Mouse (Mus musculus) erythroid progenitor cell, adult 5-6 weeks (primary cell): ENCODE data around the gene Myo1f. TPM values are rescaled to one million over a fixed set of nuclear protein-coding genes. Genes with fewer than 3 reads are reported as not detected.

Experiments used
- ATAC-seq: replicated peaks from 2 replicates; pipeline ENCODE4 v1.8.0; 2016; ENCODE audit warnings: moderate number of reproducible peaks, mild to moderate bottlenecking, moderate TSS enrichment, inconsistent platforms; ENCODE audit not compliant: poor library complexity, low FRiP score, severe bottlenecking
- total RNA-seq, 2 experiments: library from RNA; stranded (forward) in 1 of 2; stranded (reverse) in 1 of 2; fragments of 150-400 nt in 1 of 2; fragments of 186-747, 209-891 nt in 1 of 2; gene quantifications; 2 replicates each; pipeline versions ENCODE4 v1.2.3 to v1.2.4; 2015 to 2017; ENCODE audit warnings: low replicate concordance in 2 of 2

The Myo1f gene
- total RNA-seq, 2 experiments from 2014 or later, result 21.4 to 36.5 TPM

DNA sequence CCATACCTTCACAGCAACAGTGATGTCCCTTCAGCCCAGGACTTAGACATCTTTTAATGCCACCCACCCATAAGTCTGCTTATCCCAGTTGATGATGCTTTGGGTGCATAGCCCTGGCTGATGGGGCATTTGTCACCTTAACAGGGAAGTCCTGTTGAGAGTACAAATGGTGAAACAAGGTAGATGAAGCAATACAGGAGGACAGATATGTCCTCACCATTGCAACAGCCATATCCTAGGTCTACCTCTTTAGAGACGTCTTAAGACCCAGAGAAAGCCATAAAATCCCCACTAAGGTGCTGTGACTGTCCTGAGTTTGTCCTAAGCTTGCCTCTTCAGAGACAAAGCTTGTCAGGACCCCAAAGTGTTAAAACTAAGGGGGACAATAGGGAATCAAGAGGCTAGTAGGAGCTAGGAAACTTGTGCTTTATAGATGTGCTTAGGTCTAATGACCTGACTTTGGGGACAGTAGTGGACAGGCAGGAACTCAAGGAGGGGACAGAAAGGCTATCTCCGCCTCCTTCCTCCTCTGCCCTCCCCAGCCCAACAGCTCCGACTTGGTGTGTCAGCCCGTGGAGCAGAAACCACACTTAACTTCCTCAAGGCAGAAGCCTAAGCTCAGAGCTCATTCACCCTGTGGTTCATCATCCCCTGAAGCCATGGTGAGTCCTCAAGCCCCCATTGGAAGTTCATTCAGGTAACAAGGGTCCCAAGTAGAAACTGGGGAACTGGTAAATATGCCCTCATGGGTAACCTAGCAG lies 82.2 kb downstream of the Myo1f start, which contains the start of gene Pram1:
TSS of gene Pram1 (plus strand) at position 541 of the 761 bp plus-strand sequence.
- no peak for ATAC-seq

DNA sequence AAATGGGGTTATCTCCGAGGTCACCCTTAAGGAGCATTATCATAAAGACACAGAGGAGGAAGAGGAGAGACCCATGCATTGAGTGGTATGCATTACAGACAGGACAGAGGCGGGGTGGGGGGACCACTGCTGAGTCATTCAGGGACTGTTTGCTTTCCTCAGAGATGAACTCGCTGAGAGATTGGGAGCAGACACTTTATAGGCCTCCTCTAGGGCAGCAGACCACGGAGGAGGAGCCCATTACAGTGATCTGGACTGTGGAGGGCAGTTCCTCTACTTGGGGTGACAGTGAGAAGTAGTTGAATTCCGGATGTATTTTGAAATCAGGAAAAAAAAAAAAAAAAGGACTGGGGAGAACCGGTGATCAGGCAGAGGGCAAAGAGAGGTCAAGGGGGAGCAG lies 84.2 kb downstream of the Myo1f start:
- no peak for ATAC-seq

DNA sequence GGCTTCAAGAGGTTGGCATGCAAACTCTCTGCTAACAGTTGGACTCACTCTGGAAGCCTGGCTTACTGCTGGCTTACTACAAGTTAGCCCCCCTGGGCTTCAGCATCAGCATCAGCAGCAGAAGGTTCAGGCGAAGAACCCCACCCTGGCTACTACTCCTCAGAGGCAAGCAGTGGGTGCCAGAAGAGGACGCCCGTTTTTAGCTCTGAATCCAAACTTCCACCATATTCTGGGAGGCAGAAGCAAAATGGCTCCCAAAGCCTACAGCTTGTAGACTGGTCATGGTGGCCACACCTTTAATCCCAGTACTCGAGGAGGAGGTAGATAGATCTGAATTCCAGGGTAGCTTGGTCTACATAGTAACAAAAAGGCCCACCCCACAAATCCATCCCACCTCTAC lies 88.6 kb downstream of the Myo1f start:
- ATAC-seq, result no peak

DNA sequence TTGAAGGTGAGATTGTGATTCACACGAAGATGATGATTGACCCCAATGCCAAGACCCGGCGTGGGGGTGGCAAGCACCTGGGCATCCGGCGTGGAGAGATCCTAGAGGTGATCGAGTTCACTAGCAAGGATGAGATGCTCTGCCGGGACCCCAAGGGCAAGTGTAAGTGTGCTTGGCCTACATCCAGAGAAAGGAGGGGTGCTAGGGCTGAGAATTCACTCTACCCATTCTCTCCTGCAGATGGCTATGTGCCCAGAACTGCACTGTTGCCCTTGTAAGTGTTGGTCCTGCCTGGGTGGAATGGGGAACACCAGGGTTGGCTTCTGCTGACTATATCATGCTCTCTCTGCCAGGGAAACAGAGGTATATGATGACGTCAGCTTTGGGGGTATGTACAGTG lies 89.6 kb downstream of the Myo1f start:
- ATAC-seq, result no peak

DNA sequence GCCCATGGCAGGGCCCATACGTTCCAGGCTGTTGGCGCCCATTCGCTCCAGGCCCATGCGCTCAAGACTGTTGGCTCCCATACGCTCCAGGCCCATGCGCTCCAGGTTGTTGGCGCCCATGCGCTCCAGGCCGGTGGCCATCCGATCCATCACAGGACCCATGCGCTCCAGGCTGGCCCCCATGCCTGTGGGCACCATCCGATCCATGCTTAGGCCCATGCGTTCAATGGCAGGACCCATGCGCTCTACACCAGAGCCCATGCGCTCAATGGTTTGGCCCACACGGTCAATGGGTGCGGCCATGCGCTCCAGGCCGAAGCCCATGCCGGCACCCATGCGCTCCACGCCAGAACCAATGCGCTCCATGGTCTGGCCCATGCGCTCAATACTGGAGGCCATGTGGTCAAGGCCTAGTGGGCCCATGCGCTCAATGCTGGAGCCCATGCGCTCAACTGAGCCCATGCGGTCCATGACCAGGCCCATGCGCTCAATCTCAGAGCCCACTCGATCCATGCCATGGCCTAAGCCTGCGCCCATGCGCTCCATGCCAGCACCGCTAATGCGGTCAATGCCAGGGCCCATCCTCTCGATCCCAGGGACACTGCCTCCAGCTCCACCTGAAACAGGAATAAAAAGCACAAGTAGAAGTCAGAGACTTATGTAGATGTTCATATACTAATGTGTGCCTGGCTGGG lies 94.4 kb downstream of the Myo1f start:
- peak; percentile 47; the same call in 1 of the 2 replicates for ATAC-seq

Other genes with a start within 250 kb of the Myo1f start
- gene Zfp81, start 196.8 kb upstream of the Myo1f start, total RNA-seq (2015; ENCODE audit: low replicate concordance), result 3.2 and 4.6 TPM in 2 replicates
- gene Zfp81, start 196.8 kb upstream of the Myo1f start, total RNA-seq (2017; ENCODE audit: low replicate concordance), result 2.8 and 4.8 TPM in 2 replicates
- gene Zfp101, start 161.1 kb upstream of the Myo1f start, total RNA-seq (2015; ENCODE audit: low replicate concordance), result 30.6 and 50.3 TPM in 2 replicates
- gene Zfp101, start 161.1 kb upstream of the Myo1f start, total RNA-seq (2017; ENCODE audit: low replicate concordance), result 26.9 and 141 TPM in 2 replicates
- gene Actl9, start 122.8 kb upstream of the Myo1f start, total RNA-seq (2015; ENCODE audit: low replicate concordance), result not detected in 2 replicates
- gene Actl9, start 122.8 kb upstream of the Myo1f start, total RNA-seq (2017; ENCODE audit: low replicate concordance), result not detected in 2 replicates
- gene Adamts10, start 31.5 kb upstream of the Myo1f start, total RNA-seq (2015; ENCODE audit: low replicate concordance), result 8.8 and 9.4 TPM in 2 replicates
- 4.2 and 5.6 TPM in 2 replicates for gene Adamts10, start 31.5 kb upstream of the Myo1f start, total RNA-seq (2017; ENCODE audit: low replicate concordance)
- 31.4 and 36.5 TPM in 2 replicates for gene Zfp414, start 73.4 kb downstream of the Myo1f start, total RNA-seq (2015; ENCODE audit: low replicate concordance)
- gene Zfp414, start 73.4 kb downstream of the Myo1f start, total RNA-seq (2017; ENCODE audit: low replicate concordance), result 22.3 and 28.9 TPM in 2 replicates
- gene Pram1, start 82.3 kb downstream of the Myo1f start, total RNA-seq (2015; ENCODE audit: low replicate concordance), result 5.4 and 7.6 TPM in 2 replicates
- 5.4 and 12.7 TPM in 2 replicates for gene Pram1, start 82.3 kb downstream of the Myo1f start, total RNA-seq (2017; ENCODE audit: low replicate concordance)
- gene Hnrnpm, start 131.2 kb downstream of the Myo1f start, total RNA-seq (2015; ENCODE audit: low replicate concordance), result 585 and 697 TPM in 2 replicates
- 520 and 703 TPM in 2 replicates for gene Hnrnpm, start 131.2 kb downstream of the Myo1f start, total RNA-seq (2017; ENCODE audit: low replicate concordance)
- 409 and 494 TPM in 2 replicates for gene March2, start 163.0 kb downstream of the Myo1f start, total RNA-seq (2015; ENCODE audit: low replicate concordance)
- 312 and 414 TPM in 2 replicates for gene March2, start 163.0 kb downstream of the Myo1f start, total RNA-seq (2017; ENCODE audit: low replicate concordance)
- gene Rab11b, start 204.8 kb downstream of the Myo1f start, total RNA-seq (2015; ENCODE audit: low replicate concordance), result 59.1 and 87.6 TPM in 2 replicates
- gene Rab11b, start 204.8 kb downstream of the Myo1f start, total RNA-seq (2017; ENCODE audit: low replicate concordance), result 42.6 and 46.8 TPM in 2 replicates
- 0.36 and 0.84 TPM in 2 replicates for gene Angptl4, start 226.1 kb downstream of the Myo1f start, total RNA-seq (2015; ENCODE audit: low replicate concordance)
- gene Angptl4, start 226.1 kb downstream of the Myo1f start, total RNA-seq (2017; ENCODE audit: low replicate concordance), result 0.77 TPM in 1 of 2 replicates, not detected in the other